In the genomic region with DNA sequence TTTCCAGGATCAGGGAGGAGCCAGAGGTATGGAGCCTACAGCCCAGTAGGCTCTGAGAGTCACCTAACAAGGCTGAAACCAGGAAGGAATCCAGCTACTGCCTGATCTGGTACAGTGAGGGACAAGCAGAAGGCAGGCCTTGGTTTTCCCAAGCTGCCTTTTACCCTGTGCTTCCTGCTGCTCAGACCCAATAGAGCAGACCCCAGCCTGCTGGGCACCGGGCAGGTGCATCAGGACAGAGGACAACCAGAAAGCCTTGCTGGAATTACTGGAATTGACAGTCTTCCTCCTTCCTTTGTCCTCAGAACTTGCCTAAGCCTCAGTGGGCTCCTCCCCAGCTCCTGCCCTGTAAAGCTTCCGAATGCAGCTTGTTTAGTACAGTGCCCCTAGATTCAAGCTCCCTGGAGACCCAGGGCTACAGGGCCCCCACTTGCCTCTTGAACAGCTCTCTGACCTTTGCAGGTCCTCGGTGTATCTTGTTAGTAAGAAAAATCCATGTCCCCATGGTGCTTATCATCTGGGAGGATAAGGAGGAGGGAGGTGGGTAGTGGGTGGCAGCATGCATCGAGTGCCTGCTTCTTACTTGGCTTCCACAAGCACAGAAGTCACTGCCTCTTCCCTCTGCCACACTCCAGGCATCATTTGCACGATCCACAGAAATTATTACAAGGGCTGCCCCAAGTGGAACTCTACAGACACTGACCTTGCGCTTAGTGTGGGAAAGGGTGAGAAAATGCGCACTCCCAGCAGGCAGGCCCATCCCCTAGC, we compare ENCODE assay signal across 8 mouse cellular contexts. TPM values are rescaled to one million over a fixed set of nuclear protein-coding genes. Genes with fewer than 3 reads are reported as not detected.
A peak's percentile ranks its signal among the peaks of the same experiment; 100 is the strongest.
DNase-seq lines count a peak whose midpoint lies in the region; ATAC-seq and TF ChIP-seq lines count a peak whose summit lies in the region.

No protein-coding gene starts in this region.

- DNase-seq in heart, embryonic 10.5 days (ENCODE audit: low spot score): peak; percentile 74
- no peak for DNase-seq in heart, adult 18-20 months
- DNase-seq in liver, postnatal 0 days: no peak
- DNase-seq in liver: no peak
- DNase-seq in gastrocnemius, postnatal 14 days: no peak
- DNase-seq in spleen, postnatal 10 days (ENCODE audit: low spot score in 2 of 2): no peak

- 26% methylated on average over 7 of the region's 7 CpGs for WGBS in heart, embryonic 10.5 days
- 58% methylated on average over 7 of the region's 7 CpGs for WGBS in liver, postnatal 0 days (ENCODE audit: insufficient replicate concordance)
- 29% methylated on average over 7 of the region's 7 CpGs for WGBS in intestine, postnatal 0 days
- WGBS in small intestine, adult 2 months: 36% methylated on average over 7 of the region's 7 CpGs

- peaks cover 68% of the 10 kb centered on the region for H3K4me1 ChIP-seq in heart, embryonic 10.5 days
- peaks cover 3% of the 10 kb centered on the region for H3K4me1 ChIP-seq in liver, postnatal 0 days (ENCODE audit: insufficient read depth)
- H3K4me1 ChIP-seq in intestine, postnatal 0 days (replicated peaks; ENCODE audit: control insufficient read depth, insufficient read depth, low read length): no peaks in the 10 kb centered on the region
- peaks cover 13% of the 10 kb centered on the region; the same call in 1 of the 2 replicates for H3K4me1 ChIP-seq in small intestine, adult 2 months (ENCODE audit: control insufficient read depth, insufficient read depth, insufficient read length, low read length)

- no peak overlapping the region for H3K9ac ChIP-seq in liver, postnatal 0 days (replicated peaks)
- no peak overlapping the region for H3K9ac ChIP-seq in intestine, postnatal 0 days (ENCODE audit: low read depth, low read length)

- intact Hi-C loops in gastrocnemius, postnatal 14 days (cut with DNase I; ENCODE audit: low total_unique reads): no loop called here

- no peak for TF ChIP-seq CTCF in liver, postnatal 0 days (IDR thresholded peaks at IDR 0.05; ENCODE audit: low read depth)
- no peak for TF ChIP-seq CTCF in intestine, postnatal 0 days (IDR thresholded peaks at IDR 0.05; ENCODE audit: low read depth)
- no peak for TF ChIP-seq CTCF in small intestine, adult 2 months (IDR thresholded peaks at IDR 0.05; ENCODE audit: extremely low read depth, insufficient read length, insufficient replicate concordance, low read depth, low read length)

- peak overlapping the region; percentile 89 for H3K27ac ChIP-seq in heart, embryonic 10.5 days
- H3K27ac ChIP-seq in liver, postnatal 0 days (ENCODE audit: low read depth): no peak overlapping the region
- H3K27ac ChIP-seq in intestine, postnatal 0 days (ENCODE audit: low read depth, low read length): peak overlapping the region; percentile 9; the same call in 1 of the 2 replicates
- H3K27ac ChIP-seq in small intestine, adult 2 months (ENCODE audit: insufficient read depth, low read depth, low read length): peak overlapping the region; percentile 20; the same call in 1 of the 2 replicates

- no peaks in the 10 kb centered on the region for H3K27me3 ChIP-seq in heart, embryonic 10.5 days (ENCODE audit: insufficient read depth, poor library complexity, severe bottlenecking)
- H3K27me3 ChIP-seq in liver, postnatal 0 days (ENCODE audit: insufficient read depth, low read length): no peaks in the 10 kb centered on the region
- no peaks in the 10 kb centered on the region for H3K27me3 ChIP-seq in intestine, postnatal 0 days (replicated peaks; ENCODE audit: control insufficient read depth, insufficient read depth, low read length)
- H3K27me3 ChIP-seq in small intestine, adult 2 months (ENCODE audit: control insufficient read depth, insufficient read depth, low read length): no peaks in the 10 kb centered on the region

- TF ChIP-seq POLR2A in small intestine, adult 2 months (IDR thresholded peaks at IDR 0.05; ENCODE audit: low read depth, low read length): no peak

- H3K36me3 ChIP-seq in heart, embryonic 10.5 days: no peaks in the 10 kb centered on the region
- H3K36me3 ChIP-seq in liver, postnatal 0 days (replicated peaks; ENCODE audit: insufficient read depth, low read length): no peaks in the 10 kb centered on the region
- H3K36me3 ChIP-seq in intestine, postnatal 0 days (ENCODE audit: control insufficient read depth, insufficient read depth): no peaks in the 10 kb centered on the region
- H3K36me3 ChIP-seq in small intestine, adult 2 months (ENCODE audit: control insufficient read depth, insufficient read depth, low read length): no peaks in the 10 kb centered on the region

- no peak for TF ChIP-seq EP300 in liver, postnatal 0 days (IDR thresholded peaks at IDR 0.05; ENCODE audit: low read depth)

- no peak overlapping the region for H3K4me2 ChIP-seq in liver, postnatal 0 days (ENCODE audit: low read depth, low read length)
- H3K4me2 ChIP-seq in intestine, postnatal 0 days (replicated peaks; ENCODE audit: low read depth): peak overlapping the region; percentile 10; the same call in 1 of the 2 replicates

- H3K4me3 ChIP-seq in heart, embryonic 10.5 days: peak overlapping the region; percentile 27; the same call in 1 of the 2 replicates
- no peak overlapping the region for H3K4me3 ChIP-seq in liver, postnatal 0 days (ENCODE audit: low read depth, low read length)
- H3K4me3 ChIP-seq in intestine, postnatal 0 days (ENCODE audit: low read depth, low read length): no peak overlapping the region
- H3K4me3 ChIP-seq in small intestine, adult 2 months (ENCODE audit: low read depth, low read length): no peak overlapping the region

- peak; percentile 29; the same call in 1 of the 2 replicates for ATAC-seq in liver, postnatal 0 days
- ATAC-seq in intestine, postnatal 0 days: no peak

- H3K9me3 ChIP-seq in heart, embryonic 10.5 days: no peaks in the 10 kb centered on the region
- H3K9me3 ChIP-seq in liver, postnatal 0 days (ENCODE audit: low read length): no peaks in the 10 kb centered on the region
- H3K9me3 ChIP-seq in intestine, postnatal 0 days (ENCODE audit: control insufficient read depth): no peaks in the 10 kb centered on the region

RNA-seq across cellular contexts. Expression of gene Afdn, which starts 17.2 kb away (rescaled TPM):
- polyA plus RNA-seq in heart, embryonic 10.5 days (2016; fragmentation: Nextera tagmentation; extraction: Ambion mirVana): 91.3 and 110 TPM in 2 replicates
- total RNA-seq in heart, adult 18-20 months (2021): 10 to 100 TPM; 49.0 to 52.5 TPM
- 20.6 and 25.0 TPM in 2 replicates for polyA plus RNA-seq in liver, postnatal 0 days (2015; fragmentation: Nextera tagmentation; extraction: Ambion mirVana)
- 67.1 and 80.7 TPM in 2 replicates for polyA plus RNA-seq in intestine, postnatal 0 days (2015; fragmentation: Nextera tagmentation; extraction: Ambion mirVana)
- polyA plus RNA-seq in small intestine, adult 2 months (2012; rRNA removed): 14.6 and 41.9 TPM in 2 replicates
- 10 to 100 TPM; 77.6 to 81.8 TPM for total RNA-seq in gastrocnemius, postnatal 14 days (2021)

RNA-seq across cellular contexts. Expression of gene Tcte2, which starts 18.5 kb away (rescaled TPM):
- polyA plus RNA-seq in heart, embryonic 10.5 days (2016; fragmentation: Nextera tagmentation; extraction: Ambion mirVana): 3.3 and 3.7 TPM in 2 replicates
- total RNA-seq in heart, adult 18-20 months (2021): 1 to 10 TPM; 4.7 to 6.0 TPM
- 0.42 and 0.45 TPM in 2 replicates for polyA plus RNA-seq in liver, postnatal 0 days (2015; fragmentation: Nextera tagmentation; extraction: Ambion mirVana)
- 1.1 and 1.4 TPM in 2 replicates for polyA plus RNA-seq in intestine, postnatal 0 days (2015; fragmentation: Nextera tagmentation; extraction: Ambion mirVana)
- polyA plus RNA-seq in small intestine, adult 2 months (2012; rRNA removed): 0.44 and 0.65 TPM in 2 replicates
- 1 to 10 TPM; 1.2 to 1.3 TPM for total RNA-seq in gastrocnemius, postnatal 14 days (2021)
